Mouse (Mus musculus) CH12.LX (cell line): Measurements from ENCODE around the gene Nepro. TPM values are rescaled to one million over a fixed set of nuclear protein-coding genes. Genes with fewer than 3 reads are reported as not detected.

Source experiments
- DNase-seq: peaks from one replicate; pipeline ENCODE4 v3.0.0-alpha.2; 2013; ENCODE audit errors: extremely low read depth
- H3K27ac ChIP-seq: 2 replicates; pipeline ENCODE4 v1.5.1; 2012; ENCODE audit warnings: low read depth, mild to moderate bottlenecking, control low read depth, moderate library complexity; ENCODE audit not compliant: insufficient read depth
- H3K27me3 ChIP-seq: replicated peaks from 2 replicates; pipeline ENCODE3; 2012; ENCODE audit warnings: inconsistent platforms
- H3K36me3 ChIP-seq, 2 experiments: replicated peaks in 1 of 2; 2 replicates each; pipeline versions ENCODE3 to v1.6.1; 2012; ENCODE audit warnings: inconsistent platforms in 1 of 2, low read length in 1 of 2, mild to moderate bottlenecking in 1 of 2, mixed read lengths in 1 of 2, moderate library complexity in 1 of 2; ENCODE audit not compliant: control insufficient read depth in 1 of 2, insufficient read depth in 1 of 2
- H3K4me1 ChIP-seq, 2 experiments: 2 replicates each; pipeline ENCODE4 v1.6.1; 2012; ENCODE audit warnings: inconsistent platforms in 1 of 2, moderate library complexity in 1 of 2; ENCODE audit not compliant: insufficient read depth in 2 of 2, control insufficient read depth in 1 of 2
- H3K4me2 ChIP-seq: 2 replicates; pipeline ENCODE4 v1.6.1; 2012; ENCODE audit warnings: low read depth, mild to moderate bottlenecking, control low read depth; ENCODE audit not compliant: poor library complexity, insufficient read depth, severe bottlenecking
- H3K4me3 ChIP-seq, 3 experiments: fragments of 150-350 bp in 1 of 3; sonication (generic) in 1 of 3; replicated peaks in 1 of 3; 2 replicates each; pipeline versions ENCODE3 to v1.5.1; 2011 to 2012; ENCODE audit warnings: low read depth in 2 of 3, low read length in 2 of 3, mild to moderate bottlenecking in 2 of 3, moderate library complexity in 2 of 3, control low read depth in 1 of 3, improper control_type of control experiment in 1 of 3, inconsistent platforms in 1 of 3, mixed read lengths in 1 of 3; ENCODE audit not compliant: poor library complexity in 1 of 3
- H3K79me2 ChIP-seq: replicated peaks from 2 replicates; pipeline ENCODE4 v1.6.1; 2012; ENCODE audit warnings: mild to moderate bottlenecking, moderate library complexity; ENCODE audit not compliant: control insufficient read depth, poor library complexity, insufficient read depth, severe bottlenecking; ENCODE audit errors: extremely low read depth
- H3K9ac ChIP-seq: 2 replicates; pipeline ENCODE4 v1.6.1; 2012; ENCODE audit warnings: low read depth, mild to moderate bottlenecking, control low read depth, moderate library complexity; ENCODE audit not compliant: insufficient read depth
- H3K9me3 ChIP-seq: replicated peaks from 2 replicates; pipeline ENCODE3; 2012; ENCODE audit warnings: low read length, inconsistent platforms, mixed read lengths
- BHLHE40 ChIP-seq: IDR thresholded peaks from 2 replicates; pipeline ENCODE4 v1.6.1; 2011; ENCODE audit warnings: mild to moderate bottlenecking, low read depth, low read length, improper control_type of control experiment
- CHD1 ChIP-seq: IDR thresholded peaks from 2 replicates; pipeline ENCODE4 v1.6.1; 2012; ENCODE audit warnings: low read depth, low read length, improper control_type of control experiment, inconsistent platforms
- CHD2 ChIP-seq: IDR thresholded peaks from 2 replicates; pipeline ENCODE4 v1.6.1; 2011; ENCODE audit warnings: low read length, improper control_type of control experiment
- CTCF ChIP-seq, 2 experiments: IDR thresholded peaks in 1 of 2; conservative IDR thresholded peaks in 1 of 2; 2 replicates each; pipeline ENCODE4 v1.5.1; 2011 to 2012; ENCODE audit warnings: low read depth in 2 of 2, low read length in 2 of 2, improper control_type of control experiment in 1 of 2, inconsistent platforms in 1 of 2, mild to moderate bottlenecking in 1 of 2, moderate library complexity in 1 of 2
- E2F4 ChIP-seq: IDR thresholded peaks from 2 replicates; pipeline ENCODE4 v1.6.1; 2011; ENCODE audit warnings: low read depth, low read length, improper control_type of control experiment; ENCODE audit not compliant: insufficient replicate concordance
- GABPA ChIP-seq: IDR thresholded peaks from 2 replicates; pipeline ENCODE4 v1.6.1; 2012; ENCODE audit warnings: low read depth, low read length, improper control_type of control experiment, inconsistent platforms; ENCODE audit not compliant: insufficient replicate concordance
- IRF4 ChIP-seq: IDR thresholded peaks from 2 replicates; pipeline ENCODE4 v1.6.1; 2014; ENCODE audit warnings: low read depth, mild to moderate bottlenecking, inconsistent platforms, low read length, improper control_type of control experiment
- JUN ChIP-seq: IDR thresholded peaks from 2 replicates; pipeline ENCODE4 v1.6.1; 2011; ENCODE audit warnings: low read depth, mild to moderate bottlenecking, low read length, improper control_type of control experiment, moderate library complexity; ENCODE audit not compliant: insufficient read depth
- JUND ChIP-seq: conservative IDR thresholded peaks from 2 replicates; pipeline ENCODE4 v1.6.1; 2011; ENCODE audit warnings: low read depth, low read length, improper control_type of control experiment
- KAT2A ChIP-seq: IDR thresholded peaks from 2 replicates; pipeline ENCODE4 v1.6.1; 2012; ENCODE audit warnings: low read length, improper control_type of control experiment, inconsistent platforms; ENCODE audit not compliant: insufficient replicate concordance
- MXI1 ChIP-seq: IDR thresholded peaks from 2 replicates; pipeline ENCODE4 v1.6.1; 2011; ENCODE audit warnings: mild to moderate bottlenecking, low read depth, low read length, improper control_type of control experiment
- NRF1 ChIP-seq: IDR thresholded peaks from 2 replicates; pipeline ENCODE4 v1.6.1; 2014; ENCODE audit warnings: low read depth, mild to moderate bottlenecking, inconsistent platforms, low read length, improper control_type of control experiment, moderate library complexity
- PAX5 ChIP-seq: IDR thresholded peaks from 2 replicates; pipeline ENCODE4 v1.6.1; 2012; ENCODE audit warnings: low read length, inconsistent platforms, mixed read lengths
- POLR2AphosphoS2 ChIP-seq: IDR thresholded peaks from 2 replicates; pipeline ENCODE4 v1.6.1; 2011; ENCODE audit warnings: low read depth, low read length, improper control_type of control experiment
- TBP ChIP-seq: conservative IDR thresholded peaks from 2 replicates; pipeline ENCODE4 v1.6.1; 2011; ENCODE audit warnings: low read depth, low read length, improper control_type of control experiment
- UBTF ChIP-seq: IDR thresholded peaks from 2 replicates; pipeline ENCODE4 v1.6.1; 2012; ENCODE audit warnings: low read depth, mild to moderate bottlenecking, inconsistent platforms, low read length, improper control_type of control experiment, moderate library complexity
- ZC3H11A ChIP-seq: IDR thresholded peaks from 2 replicates; pipeline ENCODE4 v1.6.1; 2012; ENCODE audit warnings: low read depth, mild to moderate bottlenecking, inconsistent platforms, low read length, improper control_type of control experiment
- ZKSCAN1 ChIP-seq: IDR thresholded peaks from 2 replicates; pipeline ENCODE4 v1.6.1; 2012; ENCODE audit warnings: low read depth, inconsistent platforms, low read length, improper control_type of control experiment, borderline replicate concordance
- ZMIZ1 ChIP-seq: IDR thresholded peaks from 2 replicates; pipeline ENCODE4 v1.6.1; 2012; ENCODE audit warnings: low read depth, mild to moderate bottlenecking, inconsistent platforms, low read length, improper control_type of control experiment
- ZNF384 ChIP-seq: IDR thresholded peaks from 2 replicates; pipeline ENCODE4 v1.6.1; 2012; ENCODE audit warnings: low read depth, low read length, improper control_type of control experiment, inconsistent platforms
- dilution Hi-C: fragments of 300-500 bp; cut with MboI; formaldehyde crosslinking; loops from 2 replicates; pipeline ENCODE4 v1.14.3; 2020; ENCODE audit warnings: low sequenced_read_pairs; ENCODE audit not compliant: extremely low pct_unique_long_range_greater_than_20kb, extremely low pct_ligation_motif_present
- in situ Hi-C: fragments of 300-500 bp; cut with MboI; formaldehyde crosslinking; loops from 3 replicates; pipeline ENCODE4 v1.14.3; 2019; ENCODE audit warnings: low sequenced_read_pairs, low pct_ligation_motif_present, low pct_unique_long_range_greater_than_20kb, mixed read lengths
- polyA plus RNA-seq: library from polyadenylated mRNA; unstranded; fragments of >175 nt; gene quantifications from 2 replicates; pipeline ENCODE4 v1.2.1, GENCODE M21; 2012; ENCODE audit warnings: low read depth; ENCODE audit not compliant: insufficient read length
- total RNA-seq, 2 experiments: library from RNA; depleted of rRNA; stranded (reverse); fragments of 300-350 nt in 1 of 2; fragments of >200 nt in 1 of 2; gene quantifications; 2 replicates each; pipeline ENCODE4 v1.2.3; 2012 to 2014

The Nepro gene
- total and polyA plus RNA-seq, 3 experiments = 14.0 to 35.4 (median 34.5) TPM

GRCm38 (mm10) chr16:44734059-44734458 is 10.0 kb downstream of the Nepro start:
- peaks cover 73 to 97% of the 10 kb centered on the region in 2 experiments for H3K36me3 ChIP-seq
- DNase-seq = peak; percentile 39
- no peak overlapping the region for H3K4me3 ChIP-seq
- no peaks in the 10 kb centered on the region for H3K9me3 ChIP-seq
- H3K27ac ChIP-seq = no peak overlapping the region
- H3K79me2 ChIP-seq = no peaks in the 10 kb centered on the region
- no peak overlapping the region for H3K4me2 ChIP-seq
- TF ChIP-seq ZMIZ1 (no peak), BHLHE40 (no peak), JUND (no peak), POLR2AphosphoS2 (no peak), CTCF (conservative IDR thresholded peaks at IDR 0.05 in 1 of 2, IDR thresholded peaks at IDR 0.05 in 1 of 2; ENCODE audit: low read depth in 2 of 2, low read length in 2 of 2) (no peak)
- TF ChIP-seq, all 38 proteins: peak for 0
- Histone ChIP-seq H3K9ac (no peak overlapping the region), H3K27me3 (no peaks in the 10 kb centered on the region), H3K4me1 (peaks cover 0 to 9% of the 10 kb centered on the region in 2 experiments; a peak in 2 of 4 replicates)
- dilution Hi-C loops = no loop called here
- in situ Hi-C loops = no loop called here

- no peaks in the 10 kb centered on the region for H3K9me3 ChIP-seq
- no peak overlapping the region for H3K9ac ChIP-seq
- in situ Hi-C loops = no loop called here
- no peak overlapping the region for H3K27ac ChIP-seq
- H3K36me3 ChIP-seq = peaks cover 68 to 93% of the 10 kb centered on the region in 2 experiments
- no peaks in the 10 kb centered on the region for H3K27me3 ChIP-seq
- H3K4me2 ChIP-seq = no peak overlapping the region
- no peak for TF ChIP-seq E2F4
- TF ChIP-seq IRF4 = no peak
- no peak for TF ChIP-seq ZNF384
- no peak for TF ChIP-seq TBP
- no peak for TF ChIP-seq CTCF (conservative IDR thresholded peaks at IDR 0.05 in 1 of 2, IDR thresholded peaks at IDR 0.05 in 1 of 2; ENCODE audit: low read depth in 2 of 2, low read length in 2 of 2)
- no peak for TF ChIP-seq MXI1
- no peak for TF ChIP-seq ZC3H11A
- no peaks in the 10 kb centered on the region; the same call in 1 of the 2 replicates for H3K79me2 ChIP-seq
- peaks cover 0 to 9% of the 10 kb centered on the region in 2 experiments; a peak in 2 of 4 replicates for H3K4me1 ChIP-seq
- no peak overlapping the region for H3K4me3 ChIP-seq
- no peak for DNase-seq
- dilution Hi-C loops = no loop called here
Measured at GRCm38 (mm10) chr16:44735676-44736075, 11.6 kb downstream of the Nepro start.

GRCm38 (mm10) chr16:44736118-44736517 is 12.0 kb downstream of the Nepro start:
- H3K79me2 ChIP-seq = no peaks in the 10 kb centered on the region; the same call in 1 of the 2 replicates
- H3K27ac ChIP-seq = no peak overlapping the region
- no peaks in the 10 kb centered on the region for H3K9me3 ChIP-seq
- dilution Hi-C loops = no loop called here
- in situ Hi-C loops = no loop called here
- TF ChIP-seq PAX5 = no peak
- TF ChIP-seq ZKSCAN1 = no peak
- TF ChIP-seq POLR2AphosphoS2 = no peak
- TF ChIP-seq ZNF384 = no peak
- no peak for TF ChIP-seq MXI1
- TF ChIP-seq JUN = no peak
- no peak for TF ChIP-seq BHLHE40
- no peak for TF ChIP-seq NRF1
- no peak for TF ChIP-seq UBTF
- TF ChIP-seq GABPA = no peak
- no peak for TF ChIP-seq CTCF (conservative IDR thresholded peaks at IDR 0.05 in 1 of 2, IDR thresholded peaks at IDR 0.05 in 1 of 2; ENCODE audit: low read depth in 2 of 2, low read length in 2 of 2)
- no peak for TF ChIP-seq KAT2A
- no peak for TF ChIP-seq CHD2
- TF ChIP-seq CHD1 = no peak
- TF ChIP-seq, all 38 proteins: peak for 0
- peaks cover 0 to 9% of the 10 kb centered on the region in 2 experiments; a peak in 2 of 4 replicates for H3K4me1 ChIP-seq
- H3K36me3 ChIP-seq = peaks cover 67 to 91% of the 10 kb centered on the region in 2 experiments
- DNase-seq = no peak
- no peak overlapping the region for H3K4me2 ChIP-seq
- no peaks in the 10 kb centered on the region for H3K27me3 ChIP-seq
- H3K4me3 ChIP-seq = no peak overlapping the region
- no peak overlapping the region for H3K9ac ChIP-seq
